Mouse (Mus musculus) erythroblast, embryonic 14.5 days (primary cell): ENCODE measurements around the gene Pdhx. TPM values are rescaled to one million over a fixed set of nuclear protein-coding genes. Genes with fewer than 3 reads are reported as not detected.
A peak's percentile ranks its signal among the peaks of the same experiment; 100 is the strongest.

Experiments
- H3K27me3 ChIP-seq: 2 replicates; pipeline ENCODE4 v1.6.1; 2012; ENCODE audit warnings: inconsistent platforms; ENCODE audit not compliant: control insufficient read depth
- H3K36me3 ChIP-seq: 2 replicates; pipeline ENCODE4 v1.6.1; 2012; ENCODE audit warnings: mild to moderate bottlenecking, inconsistent platforms; ENCODE audit not compliant: control insufficient read depth
- H3K4me1 ChIP-seq: 2 replicates; pipeline ENCODE4 v1.6.1; 2012; ENCODE audit warnings: inconsistent platforms; ENCODE audit not compliant: control insufficient read depth
- H3K4me3 ChIP-seq: replicated peaks from 2 replicates; pipeline ENCODE3; 2012; ENCODE audit warnings: moderate library complexity, mild to moderate bottlenecking, inconsistent platforms
- H3K9me3 ChIP-seq: 2 replicates; pipeline ENCODE4 v1.6.1; 2012; ENCODE audit warnings: low read length, inconsistent platforms, mixed read lengths; ENCODE audit not compliant: control insufficient read depth
- GATA1 ChIP-seq: IDR thresholded peaks from 2 replicates; pipeline ENCODE4 v1.6.1; 2012; ENCODE audit warnings: low read length, inconsistent platforms, mixed read lengths
- TAL1 ChIP-seq: IDR thresholded peaks from 3 replicates; pipeline ENCODE4 v1.6.1; 2012; ENCODE audit warnings: low read length, inconsistent platforms, mixed read lengths
- polyA plus RNA-seq: library from polyadenylated mRNA; stranded (reverse); fragments of >175 nt; gene quantifications from 2 replicates; pipeline ENCODE4 v1.2.3, GENCODE M21; 2012

Gene Pdhx
- 0.16 and 0.39 TPM in 2 replicates for polyA plus RNA-seq

DNA sequence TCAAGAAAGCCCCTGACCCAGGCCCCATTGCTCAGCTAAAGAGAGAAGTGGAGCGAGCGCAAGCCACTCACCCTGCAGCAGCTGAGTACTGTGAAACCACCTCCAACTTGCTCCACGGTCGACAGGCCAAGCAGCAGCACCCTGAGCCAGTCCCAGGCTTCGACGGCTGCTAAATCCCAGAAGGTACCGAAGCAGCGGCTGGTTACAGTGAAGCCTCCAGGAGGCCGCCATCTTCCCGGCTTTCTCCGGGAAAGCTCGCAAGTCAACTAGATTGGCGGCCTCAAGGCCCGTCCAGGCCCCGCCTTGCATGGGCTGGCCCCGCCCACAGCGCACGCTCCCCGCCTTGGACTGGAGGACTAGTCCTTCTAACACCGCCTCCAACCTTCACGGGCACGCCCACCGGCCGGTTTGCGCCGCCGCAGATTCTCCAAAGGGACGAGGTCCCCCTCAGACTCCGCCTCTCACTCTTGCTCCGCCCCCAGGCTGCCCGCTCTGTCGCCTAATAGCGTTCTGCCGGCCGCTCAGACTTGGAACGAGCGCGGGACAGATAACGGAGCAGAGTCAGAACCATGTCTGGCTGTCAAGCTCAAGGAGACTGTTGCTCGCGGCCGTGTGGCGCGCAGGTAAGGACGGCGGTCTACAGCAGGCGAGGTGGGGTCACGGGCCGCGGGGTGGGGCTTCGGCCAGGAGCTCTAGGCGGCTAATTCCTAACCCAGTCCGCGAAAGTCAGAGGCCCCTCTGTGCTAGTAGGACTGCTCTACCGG is at the start of gene Pdhx, which contains the start of gene Apip:
Gene Pdhx, minus strand, starts transcription at position 295 of the 764 bp plus-strand sequence.
Gene Apip, plus strand, starts transcription at position 457 of the 764 bp plus-strand sequence.
- TF ChIP-seq TAL1 = no peak
- TF ChIP-seq GATA1 = peak; percentile 58; the same call in 1 of the 2 replicates
- H3K36me3 ChIP-seq = peaks cover 31% of the 10 kb centered on the region
- H3K4me3 ChIP-seq = peak within 1 kb of the TSS; percentile 86
- H3K27me3 ChIP-seq = no peaks in the 10 kb centered on the region
- no peaks in the 10 kb centered on the region for H3K9me3 ChIP-seq
- peaks cover 48% of the 10 kb centered on the region for H3K4me1 ChIP-seq

DNA sequence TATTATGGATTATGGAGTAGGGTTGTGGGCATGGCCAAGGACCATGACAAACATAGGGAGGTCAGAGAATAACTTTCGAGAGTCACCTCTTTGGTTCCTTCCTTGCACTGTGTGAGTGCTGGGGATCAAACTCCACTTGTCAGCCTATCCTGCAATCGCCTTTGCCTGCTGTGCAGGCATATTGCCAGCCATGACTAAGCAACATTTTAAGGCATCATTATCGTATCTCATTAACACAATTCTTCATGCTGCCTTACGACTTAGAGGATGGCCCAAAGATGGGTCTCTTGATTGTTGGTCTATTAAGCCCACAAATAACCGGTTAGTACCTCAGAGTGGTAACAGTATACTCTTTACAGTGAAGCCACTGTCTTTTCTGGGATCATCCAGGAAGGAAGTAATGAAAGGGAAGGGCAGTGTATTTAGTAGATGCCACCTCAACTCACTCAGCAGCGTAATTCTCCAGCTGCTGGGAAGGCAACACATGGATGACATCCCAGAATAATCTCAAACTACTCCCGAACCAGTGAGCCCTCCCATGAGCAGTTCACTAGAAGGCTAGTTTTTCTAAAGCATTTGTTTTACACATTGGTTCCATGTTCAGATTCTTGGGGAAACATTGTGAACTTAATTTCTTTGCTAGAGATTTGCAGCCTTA is 46.0 kb upstream of the Pdhx start:
- TF ChIP-seq GATA1 = no peak
- TF ChIP-seq TAL1 = no peak
- H3K9me3 ChIP-seq = no peaks in the 10 kb centered on the region
- H3K4me3 ChIP-seq = no peak overlapping the region
- H3K36me3 ChIP-seq = no peaks in the 10 kb centered on the region
- peaks cover 7% of the 10 kb centered on the region; the same call in 1 of the 2 replicates for H3K4me1 ChIP-seq
- H3K27me3 ChIP-seq = no peaks in the 10 kb centered on the region

DNA sequence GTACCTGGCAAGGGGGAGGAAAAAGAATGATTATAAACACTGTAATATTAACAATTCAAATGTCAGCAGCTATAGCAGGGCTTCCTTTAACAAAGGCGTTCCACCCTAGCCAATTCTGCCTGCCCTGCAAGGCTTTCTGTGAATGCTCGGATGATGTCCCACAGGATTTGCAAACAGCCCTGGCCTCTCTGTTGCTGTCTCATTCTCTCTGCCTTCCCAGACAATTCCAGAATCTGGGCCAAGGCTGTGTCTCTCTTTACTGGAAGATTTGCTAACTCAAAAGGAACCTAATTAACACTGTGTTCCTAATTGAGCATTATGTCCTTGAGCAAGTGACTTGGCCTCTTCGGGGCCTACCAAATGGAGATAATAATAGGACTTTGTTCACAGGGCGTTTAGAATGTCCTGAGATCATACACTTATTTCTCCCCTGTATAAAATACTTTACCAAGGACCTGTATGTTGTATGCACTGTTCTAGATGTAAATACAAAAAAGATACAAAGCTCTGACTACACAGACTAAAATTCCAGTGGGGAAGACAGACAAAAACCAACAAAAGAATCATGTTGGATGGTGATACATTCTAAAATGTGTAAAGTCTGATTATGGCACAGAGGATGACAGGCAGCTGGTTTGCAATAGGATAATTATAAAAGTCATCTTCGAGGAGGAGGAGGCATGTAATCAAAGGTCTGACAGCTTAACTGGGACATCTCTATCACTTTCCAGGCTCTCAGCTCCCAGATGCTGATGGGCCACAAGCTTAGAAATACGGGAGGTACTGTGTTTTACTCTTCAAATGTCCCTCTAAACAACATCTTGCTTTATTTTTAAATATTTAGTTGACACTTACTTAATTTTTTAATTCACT is 45.2 kb upstream of the Pdhx start:
- no peaks in the 10 kb centered on the region for H3K36me3 ChIP-seq
- TF ChIP-seq TAL1 = no peak
- no peak for TF ChIP-seq GATA1
- H3K4me1 ChIP-seq = peaks cover 7% of the 10 kb centered on the region; the same call in 1 of the 2 replicates
- no peaks in the 10 kb centered on the region for H3K27me3 ChIP-seq
- no peaks in the 10 kb centered on the region for H3K9me3 ChIP-seq
- no peak overlapping the region for H3K4me3 ChIP-seq

DNA sequence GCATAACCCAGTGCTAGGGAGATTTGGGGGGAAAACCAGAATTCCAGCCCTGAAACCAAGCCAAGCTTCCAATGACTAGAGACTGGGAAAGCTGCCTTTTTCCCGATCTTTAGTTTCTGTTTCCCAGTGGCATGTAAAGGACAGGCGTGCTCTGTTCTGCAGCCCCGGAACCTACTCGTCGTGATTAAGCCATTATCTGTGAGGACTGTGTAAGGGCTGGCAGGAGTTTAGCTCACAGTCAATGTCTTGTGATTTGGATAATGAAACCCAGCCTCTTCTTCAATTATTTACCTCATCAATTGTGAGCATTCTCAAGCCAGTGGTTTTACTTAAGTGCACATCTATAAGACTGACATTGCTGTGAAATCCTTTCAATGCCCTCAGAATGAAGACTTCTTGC is 43.9 kb upstream of the Pdhx start:
- no peaks in the 10 kb centered on the region for H3K9me3 ChIP-seq
- peaks cover 7% of the 10 kb centered on the region; the same call in 1 of the 2 replicates for H3K4me1 ChIP-seq
- H3K27me3 ChIP-seq = no peaks in the 10 kb centered on the region
- no peak overlapping the region for H3K4me3 ChIP-seq
- TF ChIP-seq TAL1 = no peak
- TF ChIP-seq GATA1 = no peak
- H3K36me3 ChIP-seq = no peaks in the 10 kb centered on the region

DNA sequence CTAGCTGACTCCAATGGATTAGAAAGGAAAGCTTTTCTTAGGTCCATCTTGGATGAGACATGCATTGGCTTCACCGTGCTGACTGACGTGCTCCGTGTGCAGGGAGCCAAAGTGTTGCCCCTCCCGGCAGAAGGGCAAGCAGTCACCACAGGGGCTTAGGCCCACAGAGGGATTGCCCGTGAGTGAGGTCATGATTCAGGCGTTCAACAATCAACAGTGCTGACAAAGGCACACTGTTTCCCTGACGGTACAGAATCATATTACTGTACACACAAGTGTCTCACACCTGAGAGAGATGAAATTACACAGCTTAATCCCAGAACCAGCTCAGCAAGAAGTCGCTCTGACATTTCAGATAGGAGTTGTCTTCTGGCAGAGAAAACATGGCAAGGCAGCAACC is 38.4 kb upstream of the Pdhx start:
- Histone ChIP-seq H3K9me3 (no peaks in the 10 kb centered on the region), H3K27me3 (no peaks in the 10 kb centered on the region), H3K4me3 (no peak overlapping the region), H3K4me1 (no peaks in the 10 kb centered on the region), H3K36me3 (no peaks in the 10 kb centered on the region)
- TF ChIP-seq TAL1 (no peak), GATA1 (no peak)

DNA sequence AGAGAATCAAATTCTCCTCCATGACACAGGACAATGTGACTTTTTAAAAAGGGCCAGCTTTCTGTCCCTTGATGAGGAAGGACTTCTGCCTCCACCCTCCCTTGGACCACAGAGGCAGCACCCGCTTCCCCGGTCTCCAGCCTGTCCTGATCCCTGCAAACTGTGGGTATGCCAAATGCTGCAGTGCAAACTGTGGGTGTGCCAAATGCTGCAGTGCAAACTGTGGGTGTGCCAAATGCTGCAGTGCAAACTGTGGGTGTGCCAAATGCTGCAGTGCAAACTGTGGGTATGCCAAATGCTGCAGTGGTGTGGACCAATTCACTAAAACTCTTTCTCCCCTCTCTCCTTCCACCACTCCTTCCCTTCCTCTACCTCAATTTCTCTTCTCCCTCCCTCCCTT is 32.9 kb upstream of the Pdhx start:
- Histone ChIP-seq H3K36me3 (no peaks in the 10 kb centered on the region), H3K4me3 (no peak overlapping the region), H3K9me3 (no peaks in the 10 kb centered on the region), H3K4me1 (no peaks in the 10 kb centered on the region), H3K27me3 (no peaks in the 10 kb centered on the region)
- TF ChIP-seq GATA1 (no peak), TAL1 (no peak)

DNA sequence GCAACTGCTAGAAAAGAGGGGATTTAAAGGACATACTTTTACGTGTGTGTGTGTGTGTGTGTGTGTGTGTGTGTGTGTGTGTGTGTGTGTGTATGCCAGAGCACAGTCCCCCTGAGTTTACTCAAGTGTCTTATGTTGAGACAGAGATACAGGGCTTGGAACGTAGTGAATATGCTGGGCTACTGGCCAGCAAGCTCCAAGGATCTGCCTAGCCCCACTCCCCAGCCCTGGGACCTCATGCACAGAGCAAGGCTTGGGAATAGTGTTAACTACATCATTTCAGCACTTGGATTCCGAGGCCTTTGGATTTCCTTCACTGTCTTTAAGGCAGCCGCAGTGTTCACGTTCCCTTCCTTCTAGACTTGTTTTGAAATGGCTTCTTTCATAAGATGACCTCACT is 29.3 kb upstream of the Pdhx start:
- H3K4me1 ChIP-seq = no peaks in the 10 kb centered on the region
- H3K27me3 ChIP-seq = no peaks in the 10 kb centered on the region
- no peak overlapping the region for H3K4me3 ChIP-seq
- no peaks in the 10 kb centered on the region for H3K9me3 ChIP-seq
- H3K36me3 ChIP-seq = no peaks in the 10 kb centered on the region
- TF ChIP-seq GATA1 = no peak
- no peak for TF ChIP-seq TAL1

DNA sequence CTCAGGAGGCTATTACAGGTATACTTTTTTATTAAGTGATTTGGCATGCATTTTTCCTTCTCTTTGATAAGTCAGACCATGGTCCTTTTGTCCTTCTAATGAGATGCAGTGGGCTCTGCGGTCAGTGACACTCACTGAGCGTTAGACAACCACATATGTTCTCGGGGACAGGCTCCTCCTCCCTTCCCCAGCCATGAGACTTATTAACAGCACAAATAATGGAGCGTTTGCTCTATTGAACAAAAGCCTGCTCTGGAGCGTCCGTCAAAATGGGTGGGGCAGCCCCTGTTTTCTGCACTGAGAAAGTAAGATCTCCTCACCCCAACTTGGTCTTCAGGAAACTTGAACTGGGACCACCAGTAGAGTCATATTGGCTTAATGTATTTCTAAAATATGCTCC is 16.2 kb upstream of the Pdhx start:
- Histone ChIP-seq H3K36me3 (peaks cover 79% of the 10 kb centered on the region), H3K9me3 (no peaks in the 10 kb centered on the region), H3K4me3 (no peak overlapping the region), H3K27me3 (no peaks in the 10 kb centered on the region), H3K4me1 (no peaks in the 10 kb centered on the region)
- no peak for TF ChIP-seq TAL1
- TF ChIP-seq GATA1 = no peak
